Comparison of ENCODE assay signal across 9 mouse cellular contexts in the genomic region with DNA sequence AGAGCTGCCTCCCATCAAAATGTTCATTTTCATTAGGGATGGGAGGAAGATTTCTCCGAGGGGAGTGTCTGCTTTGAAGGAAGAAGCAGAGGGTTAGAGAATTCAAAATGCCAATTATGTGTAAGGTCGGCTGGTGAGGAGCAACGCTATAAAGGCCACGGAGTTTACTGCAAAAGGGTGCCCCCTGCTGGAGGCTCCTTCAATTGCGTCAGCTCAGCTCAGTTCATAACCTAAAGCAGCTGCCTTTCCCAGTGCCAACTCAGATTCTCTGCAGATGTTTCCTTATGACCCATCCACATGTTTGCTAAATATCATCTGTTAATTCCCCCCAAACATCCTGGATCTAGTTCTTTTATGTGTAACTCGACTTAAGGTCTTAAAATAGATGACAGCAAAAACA.
DNase-seq lines count a peak whose midpoint lies in the region; ATAC-seq and TF ChIP-seq lines count a peak whose summit lies in the region.
"Had no signal": no experiment of that assay in that cellular context is flagged by ENCODE, and none has a peak within 500 bp of the region (broad histone marks: within the 10 kb centered on the region; RNA-seq: fewer than 3 reads in every experiment).

No protein-coding gene starts in this region.

- no peaks in the 10 kb centered on the region for H3K9me3 ChIP-seq in E14TG2a.4 (ENCODE audit: low read length)
- no peaks in the 10 kb centered on the region for H3K9me3 ChIP-seq in forebrain, embryonic 11.5 days (ENCODE audit: control insufficient read depth, low read length)
- H3K9me3 ChIP-seq: heart, embryonic 13.5 days had no signal

- intact Hi-C loops in heart, postnatal 14 days (cut with DNase I) = loop anchor here (1.0 to 10.0 kb wide), 5 partner anchors 140 to 620 kb away; a partner anchor contains a TSS

- peaks cover 10% of the 10 kb centered on the region for H3K4me1 ChIP-seq in E14TG2a.4 (replicated peaks; ENCODE audit: low read depth, low read length)
- 0 out of 2 replicates have a peak, but pooled peaks cover 3% of the 10 kb centered on the region for H3K4me1 ChIP-seq in forebrain, embryonic 11.5 days (replicated peaks; ENCODE audit: control insufficient read depth, insufficient read depth, low read length)
- H3K4me1 ChIP-seq in lung, adult 2 months (ENCODE audit: control insufficient read depth, insufficient read depth, low read length) = no peaks in the 10 kb centered on the region

- TF ChIP-seq CTCF in E14TG2a.4 (conservative IDR thresholded peaks at IDR 0.05; ENCODE audit: low read length) = peak; percentile 80
- TF ChIP-seq CTCF in lung, adult 2 months (IDR thresholded peaks at IDR 0.05; ENCODE audit: insufficient read depth, low read length) = peak; percentile 86

- WGBS in forebrain, embryonic 11.5 days = under 1% methylated on average over 6 of the region's 6 CpGs
- 2% methylated on average over 6 of the region's 6 CpGs for WGBS in lung, adult 2 months

- peaks cover 36% of the 10 kb centered on the region for H3K27me3 ChIP-seq in E14TG2a.4 (ENCODE audit: insufficient read depth, low read length)
- peaks cover 3% of the 10 kb centered on the region; the same call in 1 of the 2 replicates for H3K27me3 ChIP-seq in forebrain, embryonic 11.5 days (ENCODE audit: control insufficient read depth, insufficient read depth, low read length)

- DNase-seq in c-Kit-negative CD71-positive TER-119-positive erythroid progenitor cells, embryonic 14.5 days (ENCODE audit: low read depth, low spot score) = peak; percentile 6
- DNase-seq in forebrain, embryonic 11.5 days (ENCODE audit: low spot score) = peak; percentile 90
- DNase-seq in heart, postnatal 14 days = peak; percentile 87 to 91
- DNase-seq in kidney, postnatal 36 days = peak; percentile 92 to 97
- DNase-seq in lung, adult 2 months = peak; percentile 78
- DNase-seq in ovary, postnatal 10 days (ENCODE audit: low spot score) = peak; percentile 77
- DNase-seq in thymus, postnatal 0 days (ENCODE audit: low spot score) = peak; percentile 80

- H3K4me3 ChIP-seq in E14TG2a.4 (replicated peaks; ENCODE audit: low read length) = no peak overlapping the region
- no peak overlapping the region for H3K4me3 ChIP-seq in forebrain, embryonic 11.5 days (ENCODE audit: low read depth, low read length)
- H3K4me3 ChIP-seq in lung, adult 2 months (replicated peaks; ENCODE audit: extremely low read depth, low read depth, low read length) = no peak overlapping the region
- H3K4me3 ChIP-seq: heart, embryonic 13.5 days had no signal

- no peak overlapping the region for H3K4me2 ChIP-seq in forebrain, embryonic 11.5 days (ENCODE audit: low read depth, low read length, severe bottlenecking)
- H3K4me2 ChIP-seq: heart, embryonic 13.5 days had no signal

- TF ChIP-seq POLR2A in lung, adult 2 months (IDR thresholded peaks at IDR 0.05; ENCODE audit: borderline replicate concordance, extremely low read depth, low read depth, low read length) = no peak

- no peaks in the 10 kb centered on the region for H3K36me3 ChIP-seq in E14TG2a.4 (ENCODE audit: insufficient read depth, low read length)
- no peaks in the 10 kb centered on the region for H3K36me3 ChIP-seq in forebrain, embryonic 11.5 days (ENCODE audit: control insufficient read depth, insufficient read depth, low read length)
- H3K36me3 ChIP-seq: heart, embryonic 13.5 days had no signal

- H3K9ac ChIP-seq in forebrain, embryonic 11.5 days (ENCODE audit: low read length) = no peak overlapping the region
- H3K9ac ChIP-seq: heart, embryonic 13.5 days had no signal

- peak; percentile 63; the same call in 1 of the 2 replicates for ATAC-seq in forebrain, embryonic 11.5 days (replicated peaks; ENCODE audit: low FRiP score)

- no peak overlapping the region for H3K27ac ChIP-seq in forebrain, embryonic 11.5 days (ENCODE audit: low read depth, low read length)
- H3K27ac ChIP-seq: heart, embryonic 13.5 days had no signal

Comparison
In these comparisons a context has a peak if more than half of its experiments do, and no peak if none do; other contexts are left out.
1. DNase-seq: peak in every context shown above with its lines; median percentile 94 in kidney, postnatal 36 days; 90 in forebrain, embryonic 11.5 days; 89 in heart, postnatal 14 days; 80 in thymus, postnatal 0 days; 78 in lung, adult 2 months; 77 in ovary, postnatal 10 days; 6 in c-Kit-negative CD71-positive TER-119-positive erythroid progenitor cells, embryonic 14.5 days.